Mouse (Mus musculus) heart, adult 2 months (tissue): Measurements from ENCODE around the gene Il23a.

Source experiments
- CTCF ChIP-seq: fragments of 200-600 bp; IDR thresholded peaks from 2 replicates; pipeline ENCODE4 v1.8.1; 2022; ENCODE audit warnings: antibody characterized with exemption, mild to moderate bottlenecking, moderate library complexity
- POLR2A ChIP-seq: fragments of 200-500 bp; IDR thresholded peaks from 2 replicates; pipeline ENCODE4 v1.6.1; 2011; ENCODE audit warnings: mild to moderate bottlenecking, low read depth, low read length, control low read depth; ENCODE audit not compliant: insufficient read depth

DNA sequence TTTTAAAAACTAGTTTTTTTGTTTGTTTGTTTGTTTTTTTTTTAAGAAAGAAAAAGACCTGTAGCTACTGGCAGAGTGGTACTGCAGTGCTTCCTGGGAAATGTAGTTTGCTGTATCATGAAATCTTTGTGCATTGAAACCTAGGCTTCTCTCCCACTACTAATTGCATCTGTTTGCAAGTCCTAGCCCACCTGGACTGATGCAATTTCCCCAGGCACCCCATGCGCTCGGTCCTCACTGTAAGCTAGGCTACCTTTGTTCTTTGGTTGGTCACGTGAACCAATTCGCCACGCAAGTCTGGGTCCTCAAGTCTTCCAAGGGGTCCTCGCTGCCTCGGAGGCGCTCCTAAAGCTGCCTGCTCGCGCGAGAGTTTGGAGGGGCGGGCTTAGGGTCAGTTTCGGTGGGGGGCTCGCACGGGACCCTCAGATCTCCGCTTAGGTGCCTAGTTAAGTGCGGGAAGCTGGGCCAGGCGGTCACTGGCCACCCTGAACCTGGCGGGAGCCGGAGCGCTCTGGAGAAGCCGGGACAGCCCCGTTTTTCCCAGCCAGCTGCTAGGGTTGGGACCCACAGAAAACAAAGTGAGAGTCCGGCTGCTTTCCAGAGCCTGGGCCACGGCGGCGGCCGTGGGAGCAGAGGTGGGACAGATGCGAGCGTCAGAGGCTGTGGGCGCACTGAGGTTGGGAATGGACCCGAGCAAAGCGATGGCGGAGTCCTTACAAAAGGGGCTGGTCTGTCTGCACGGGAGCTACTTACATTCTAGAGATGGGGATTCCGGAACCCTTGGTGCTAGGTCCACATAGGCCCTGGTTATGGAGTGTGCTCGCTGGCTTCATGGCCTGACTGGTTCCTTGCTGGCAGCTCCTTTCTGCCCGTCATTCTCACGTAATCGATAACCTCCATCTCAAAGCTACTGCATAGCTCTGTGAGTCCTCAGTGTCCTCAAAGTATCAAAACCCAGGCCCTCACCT lies 23.9 kb upstream of the Il23a start, which contains the start of gene Cnpy2:
- TF ChIP-seq POLR2A (peak; percentile 69), CTCF (no peak)
